Mouse (Mus musculus) kidney, embryonic 15.5 days (tissue): ENCODE results near the gene Hacd1. TPM values are rescaled to one million over a fixed set of nuclear protein-coding genes. Genes with fewer than 3 reads are reported as not detected.
A peak's percentile ranks its signal among the peaks of the same experiment; 100 is the strongest.
"Not testable (repeated sequence)": the region's sequence is repeated elsewhere in the genome, so short reads cannot be mapped to it uniquely, and the experiment has no call there.

Source experiments
- ATAC-seq: fragments of 200-750 bp; cut with Nextera tagmentation; replicated peaks from 2 replicates; pipeline ENCODE4 v1.8.0; 2017; ENCODE audit warnings: moderate TSS enrichment; ENCODE audit not compliant: low FRiP score
- H3K27ac ChIP-seq: fragments of 300-500 bp; sonication (generic); 2 replicates; pipeline ENCODE4 v1.5.1; 2015; ENCODE audit warnings: mild to moderate bottlenecking, inconsistent platforms
- H3K27me3 ChIP-seq: fragments of 300-500 bp; sonication (generic); 2 replicates; pipeline ENCODE4 v1.6.1; 2015; ENCODE audit warnings: inconsistent platforms
- H3K36me3 ChIP-seq: fragments of 300-500 bp; sonication (generic); 2 replicates; pipeline ENCODE4 v1.6.1; 2015; ENCODE audit warnings: inconsistent platforms
- H3K4me1 ChIP-seq: fragments of 300-500 bp; sonication (generic); 2 replicates; pipeline ENCODE4 v1.6.1; 2015; ENCODE audit warnings: inconsistent platforms
- H3K4me2 ChIP-seq: fragments of 300-500 bp; sonication (generic); 2 replicates; pipeline ENCODE4 v1.6.1; 2015; ENCODE audit warnings: moderate library complexity, mild to moderate bottlenecking, inconsistent platforms
- H3K4me3 ChIP-seq: fragments of 300-500 bp; sonication (generic); replicated peaks from 2 replicates; pipeline ENCODE4 v1.5.1; 2015; ENCODE audit warnings: mild to moderate bottlenecking, inconsistent platforms
- H3K9ac ChIP-seq: fragments of 300-500 bp; sonication (generic); 2 replicates; pipeline ENCODE4 v1.6.1; 2015; ENCODE audit warnings: mild to moderate bottlenecking, inconsistent platforms
- H3K9me3 ChIP-seq: fragments of 300-500 bp; sonication (generic); replicated peaks from 2 replicates; pipeline ENCODE4 v1.6.1; 2016; ENCODE audit warnings: inconsistent platforms
- WGBS: fragments of 180-500 bp; shearing (Covaris S2); methylation state at CpG from one replicate; pipeline ENCODE4 v1.1.7; 2015; ENCODE audit warnings: mixed read lengths; 5-methylcytosine and 5-hydroxymethylcytosine counted together
- polyA plus RNA-seq: library from polyadenylated mRNA; unstranded; fragments of >200 nt; fragmentation: Nextera tagmentation; extraction: Ambion mirVana; gene quantifications from 2 replicates; pipeline ENCODE4 v1.2.1, GENCODE M21; 2015

The Hacd1 gene
- polyA plus RNA-seq = 59.6 and 60.1 TPM in 2 replicates

GRCm38 (mm10) chr2:14055566-14056331 lies at the start of gene Hacd1:
Gene Hacd1, minus strand, starts transcription at chr2:14056135.
- peak within 1 kb of the TSS; percentile 52 for H3K9ac ChIP-seq
- peak within 1 kb of the TSS; percentile 89 for H3K27ac ChIP-seq
- under 1% methylated on average over 82 of the region's 101 CpGs for WGBS
- H3K4me3 ChIP-seq = peak within 1 kb of the TSS; percentile 68
- H3K27me3 ChIP-seq = no peaks in the 10 kb centered on the region
- H3K9me3 ChIP-seq = no peaks in the 10 kb centered on the region
- peaks cover 12% of the 10 kb centered on the region for H3K4me1 ChIP-seq
- H3K36me3 ChIP-seq = no peaks in the 10 kb centered on the region
- peak; percentile 94 for ATAC-seq
- H3K4me2 ChIP-seq = peak within 1 kb of the TSS; percentile 73

GRCm38 (mm10) chr2:14103924-14104323 lies 48.0 kb upstream of the Hacd1 start:
- Histone ChIP-seq H3K9me3 (no peaks in the 10 kb centered on the region), H3K27ac (no peak overlapping the region), H3K4me2 (no peak overlapping the region), H3K9ac (no peak overlapping the region), H3K36me3 (peaks cover 14% of the 10 kb centered on the region), H3K4me1 (no peaks in the 10 kb centered on the region), H3K27me3 (no peaks in the 10 kb centered on the region), H3K4me3 (no peak overlapping the region)
- WGBS = 87% methylated on average over 1 of the region's 1 CpGs
- ATAC-seq = no peak

GRCm38 (mm10) chr2:14102603-14103002 lies 46.7 kb upstream of the Hacd1 start:
- Histone ChIP-seq H3K27ac (no peak overlapping the region), H3K9me3 (no peaks in the 10 kb centered on the region), H3K4me2 (no peak overlapping the region), H3K9ac (no peak overlapping the region), H3K27me3 (no peaks in the 10 kb centered on the region), H3K36me3 (peaks cover 14% of the 10 kb centered on the region), H3K4me3 (no peak overlapping the region), H3K4me1 (no peaks in the 10 kb centered on the region)
- WGBS = 88% methylated on average over 2 of the region's 2 CpGs
- ATAC-seq = no peak

GRCm38 (mm10) chr2:14100533-14100932 lies 44.6 kb upstream of the Hacd1 start:
- Histone ChIP-seq H3K4me1 (no peaks in the 10 kb centered on the region), H3K4me3 (no peak overlapping the region), H3K27me3 (no peaks in the 10 kb centered on the region), H3K9ac (no peak overlapping the region), H3K27ac (no peak overlapping the region), H3K4me2 (no peak overlapping the region), H3K9me3 (no peaks in the 10 kb centered on the region; the same call in 1 of the 2 replicates), H3K36me3 (peaks cover 18% of the 10 kb centered on the region)
- no peak for ATAC-seq

GRCm38 (mm10) chr2:14078527-14078926 lies 22.6 kb upstream of the Hacd1 start:
- not testable (repeated sequence) for H3K4me3 ChIP-seq, H3K9ac ChIP-seq, H3K4me2 ChIP-seq, H3K36me3 ChIP-seq, H3K27ac ChIP-seq, ATAC-seq, H3K27me3 ChIP-seq, H3K9me3 ChIP-seq
- H3K4me1 ChIP-seq = peaks cover 18% of the 10 kb centered on the region
- WGBS = 93% methylated on average over 9 of the region's 9 CpGs

GRCm38 (mm10) chr2:14074221-14074901 lies 18.4 kb upstream of the Hacd1 start:
- no peak; the same call in 1 of the 2 replicates for ATAC-seq
- Histone ChIP-seq H3K4me1 (peaks cover 23% of the 10 kb centered on the region), H3K9ac (peak overlapping the region; percentile 92), H3K4me2 (peak overlapping the region; percentile 68), H3K27me3 (no peaks in the 10 kb centered on the region), H3K4me3 (peak overlapping the region; percentile 89), H3K36me3 (no peaks in the 10 kb centered on the region), H3K27ac (peak overlapping the region; percentile 97), H3K9me3 (no peaks in the 10 kb centered on the region)
- WGBS = under 1% methylated on average over 38 of the region's 38 CpGs

- H3K27me3 ChIP-seq = no peaks in the 10 kb centered on the region
- WGBS = under 1% methylated on average over 50 of the region's 50 CpGs
- no peaks in the 10 kb centered on the region for H3K36me3 ChIP-seq
- H3K27ac ChIP-seq = peak within 1 kb of the TSS; percentile 97
- H3K4me2 ChIP-seq = peak within 1 kb of the TSS; percentile 68
- ATAC-seq = peak; percentile 97
- H3K9ac ChIP-seq = peak within 1 kb of the TSS; percentile 92
- H3K4me1 ChIP-seq = peaks cover 23% of the 10 kb centered on the region
- H3K9me3 ChIP-seq = no peaks in the 10 kb centered on the region
- H3K4me3 ChIP-seq = peak within 1 kb of the TSS; percentile 89
Measured at GRCm38 (mm10) chr2:14073362-14074220, 17.7 kb upstream of the Hacd1 start, which contains the start of gene Stam. Gene Stam, plus strand, starts transcription at chr2:14074098.

- H3K4me2 ChIP-seq = peak overlapping the region; percentile 68
Measured at GRCm38 (mm10) chr2:14073008-14073361, 17.1 kb upstream of the Hacd1 start.

GRCm38 (mm10) chr2:14070466-14070865 lies 14.5 kb upstream of the Hacd1 start:
- Histone ChIP-seq H3K4me1 (peaks cover 14% of the 10 kb centered on the region), H3K4me2 (no peak overlapping the region), H3K4me3 (no peak overlapping the region), H3K9me3 (no peaks in the 10 kb centered on the region), H3K27ac (no peak overlapping the region), H3K27me3 (no peaks in the 10 kb centered on the region), H3K36me3 (no peaks in the 10 kb centered on the region), H3K9ac (no peak overlapping the region)
- WGBS = 78% methylated on average over 8 of the region's 8 CpGs
- no peak for ATAC-seq

More at GRCm38 (mm10) chr2:14073008-14073361, 17.1 kb upstream of the Hacd1 start:
- H3K27me3 ChIP-seq = no peaks in the 10 kb centered on the region
- H3K27ac ChIP-seq = peak overlapping the region; percentile 97
- WGBS = 11% methylated on average over 8 of the region's 8 CpGs
- no peaks in the 10 kb centered on the region for H3K9me3 ChIP-seq
- peak overlapping the region; percentile 92 for H3K9ac ChIP-seq
- H3K4me1 ChIP-seq = peaks cover 23% of the 10 kb centered on the region
- H3K4me3 ChIP-seq = peak overlapping the region; percentile 89
- H3K36me3 ChIP-seq = no peaks in the 10 kb centered on the region
- no peak for ATAC-seq

GRCm38 (mm10) chr2:14069027-14069426 lies 13.1 kb upstream of the Hacd1 start:
- H3K4me2 ChIP-seq = no peak overlapping the region
- H3K27me3 ChIP-seq = no peaks in the 10 kb centered on the region
- no peak for ATAC-seq
- H3K9ac ChIP-seq = no peak overlapping the region
- no peak overlapping the region for H3K4me3 ChIP-seq
- H3K4me1 ChIP-seq = 0 out of 2 replicates have a peak, but pooled peaks cover 6% of the 10 kb centered on the region
- H3K9me3 ChIP-seq = no peaks in the 10 kb centered on the region
- H3K27ac ChIP-seq = no peak overlapping the region
- no peaks in the 10 kb centered on the region for H3K36me3 ChIP-seq
- 89% methylated on average over 2 of the region's 2 CpGs for WGBS

GRCm38 (mm10) chr2:14065704-14066650 lies 10.0 kb upstream of the Hacd1 start:
- WGBS = 29% methylated on average over 2 of the region's 2 CpGs
- no peak overlapping the region for H3K27ac ChIP-seq
- H3K36me3 ChIP-seq = no peaks in the 10 kb centered on the region
- H3K27me3 ChIP-seq = no peaks in the 10 kb centered on the region
- no peaks in the 10 kb centered on the region for H3K4me1 ChIP-seq
- ATAC-seq = no peak
- H3K4me3 ChIP-seq = no peak overlapping the region
- H3K4me2 ChIP-seq = no peak overlapping the region
- no peaks in the 10 kb centered on the region for H3K9me3 ChIP-seq
- no peak overlapping the region for H3K9ac ChIP-seq
